Mouse (Mus musculus): ENCODE results near the gene Olfr288. TPM values are rescaled to one million over a fixed set of nuclear protein-coding genes. Genes with fewer than 3 reads are reported as not detected.

The Olfr288 gene
- total and polyA plus RNA-seq, 3 experiments: not detected

- H3K4me1 ChIP-seq (ENCODE audit: control insufficient read depth, insufficient read depth, low read length): peaks cover 2% of the 10 kb centered on the region
- H3K27me3 ChIP-seq (ENCODE audit: control insufficient read depth, insufficient read depth, low read length): no peaks in the 10 kb centered on the region
- peak; percentile 92 to 95 for DNase-seq
- peak overlapping the region; percentile 95 for H3K27ac ChIP-seq
- under 1% methylated on average over 30 of the region's 30 CpGs for WGBS
- H3K4me3 ChIP-seq: peak overlapping the region; percentile 45
- peak overlapping the region; percentile 62 for H3K9ac ChIP-seq (ENCODE audit: low read depth, low read length)
- TF ChIP-seq EP300 (IDR thresholded peaks at IDR 0.05; ENCODE audit: insufficient read depth, low read depth, low read length) (peak; percentile 85; the same call in 1 of the 2 replicates), POLR2A (IDR thresholded peaks at IDR 0.05; ENCODE audit: insufficient read depth, low read depth, low read length) (peak; percentile 60), CTCF (IDR thresholded peaks at IDR 0.05) (peak; percentile 92)
- intact Hi-C loops (cut with DNase I): loop anchor here (2.0 to 10.0 kb wide), 4 partner anchors 111 to 324 kb away; no protein-coding TSS in a partner anchor
- no peaks in the 10 kb centered on the region for H3K79me2 ChIP-seq (replicated peaks; ENCODE audit: control insufficient read depth, insufficient read depth, low read length)
- no peaks in the 10 kb centered on the region for H3K36me3 ChIP-seq (ENCODE audit: control insufficient read depth, insufficient read depth, low read length)
Measured at GRCm38 (mm10) chr15:98181132-98181711, 14.1 kb downstream of the Olfr288 start.

GRCm38 (mm10) chr15:98180567-98181131, 14.7 kb downstream of the Olfr288 start:
- peak; percentile 88 for TF ChIP-seq POLR2A (IDR thresholded peaks at IDR 0.05; ENCODE audit: insufficient read depth, low read depth, low read length)
- no peak; the same call in 1 of the 2 replicates for TF ChIP-seq EP300 (IDR thresholded peaks at IDR 0.05; ENCODE audit: insufficient read depth, low read depth, low read length)
- TF ChIP-seq CTCF (IDR thresholded peaks at IDR 0.05): no peak
- H3K79me2 ChIP-seq (replicated peaks; ENCODE audit: control insufficient read depth, insufficient read depth, low read length): no peaks in the 10 kb centered on the region
- 10% methylated on average over 26 of the region's 26 CpGs for WGBS
- peak overlapping the region; percentile 45 for H3K4me3 ChIP-seq
- H3K4me1 ChIP-seq (ENCODE audit: control insufficient read depth, insufficient read depth, low read length): peaks cover 2% of the 10 kb centered on the region
- no peak for DNase-seq
- no peaks in the 10 kb centered on the region for H3K27me3 ChIP-seq (ENCODE audit: control insufficient read depth, insufficient read depth, low read length)
- H3K27ac ChIP-seq: peak overlapping the region; percentile 95
- H3K36me3 ChIP-seq (ENCODE audit: control insufficient read depth, insufficient read depth, low read length): no peaks in the 10 kb centered on the region
- intact Hi-C loops (cut with DNase I): loop anchor here (2.0 to 10.0 kb wide), 4 partner anchors 112 to 324 kb away; no protein-coding TSS in a partner anchor
- peak overlapping the region; percentile 62 for H3K9ac ChIP-seq (ENCODE audit: low read depth, low read length)

- no peak for DNase-seq
- H3K4me3 ChIP-seq: no peak overlapping the region
- H3K36me3 ChIP-seq (ENCODE audit: control insufficient read depth, insufficient read depth, low read length): no peaks in the 10 kb centered on the region
- no peak for TF ChIP-seq CTCF (IDR thresholded peaks at IDR 0.05)
- TF ChIP-seq POLR2A (IDR thresholded peaks at IDR 0.05; ENCODE audit: insufficient read depth, low read depth, low read length): no peak
- TF ChIP-seq EP300 (IDR thresholded peaks at IDR 0.05; ENCODE audit: insufficient read depth, low read depth, low read length): no peak
- no peak overlapping the region for H3K9ac ChIP-seq (ENCODE audit: low read depth, low read length)
- intact Hi-C loops (cut with DNase I): no loop called here
- no peaks in the 10 kb centered on the region for H3K79me2 ChIP-seq (replicated peaks; ENCODE audit: control insufficient read depth, insufficient read depth, low read length)
- WGBS: 63% methylated on average over 3 of the region's 3 CpGs
- H3K27me3 ChIP-seq (ENCODE audit: control insufficient read depth, insufficient read depth, low read length): no peaks in the 10 kb centered on the region
- H3K27ac ChIP-seq: no peak overlapping the region
- H3K4me1 ChIP-seq (ENCODE audit: control insufficient read depth, insufficient read depth, low read length): peaks cover 2% of the 10 kb centered on the region
Measured at GRCm38 (mm10) chr15:98177320-98177719, 18.0 kb downstream of the Olfr288 start.

GRCm38 (mm10) chr15:98173821-98174220, 21.5 kb downstream of the Olfr288 start:
- H3K27me3 ChIP-seq (ENCODE audit: control insufficient read depth, insufficient read depth, low read length): no peaks in the 10 kb centered on the region

GRCm38 (mm10) chr15:98172113-98172512, 23.2 kb downstream of the Olfr288 start:
- H3K27me3 ChIP-seq (ENCODE audit: control insufficient read depth, insufficient read depth, low read length): no peaks in the 10 kb centered on the region
- 73% methylated on average over 5 of the region's 5 CpGs for WGBS
- intact Hi-C loops (cut with DNase I): loop anchor here (5.0 kb wide), 1 partner anchor 220 kb away; no protein-coding TSS in a partner anchor

More at GRCm38 (mm10) chr15:98173821-98174220, 21.5 kb downstream of the Olfr288 start:
- 45% methylated on average over 8 of the region's 8 CpGs for WGBS
- peak; percentile 83 for TF ChIP-seq CTCF (IDR thresholded peaks at IDR 0.05)
- TF ChIP-seq POLR2A (IDR thresholded peaks at IDR 0.05; ENCODE audit: insufficient read depth, low read depth, low read length): no peak
- no peak for TF ChIP-seq EP300 (IDR thresholded peaks at IDR 0.05; ENCODE audit: insufficient read depth, low read depth, low read length)
- DNase-seq: no peak
- intact Hi-C loops (cut with DNase I): loop anchor here (1.0 to 5.0 kb wide), 2 partner anchors 85 to 222 kb away; no protein-coding TSS in a partner anchor
- Histone ChIP-seq H3K4me3 (no peak overlapping the region), H3K4me1 (ENCODE audit: control insufficient read depth, insufficient read depth, low read length) (no peaks in the 10 kb centered on the region), H3K36me3 (ENCODE audit: control insufficient read depth, insufficient read depth, low read length) (no peaks in the 10 kb centered on the region), H3K27ac (no peak overlapping the region), H3K9ac (ENCODE audit: low read depth, low read length) (no peak overlapping the region), H3K79me2 (replicated peaks; ENCODE audit: control insufficient read depth, insufficient read depth, low read length) (no peaks in the 10 kb centered on the region)

GRCm38 (mm10) chr15:98170917-98171316, 24.4 kb downstream of the Olfr288 start:
- H3K79me2 ChIP-seq (replicated peaks; ENCODE audit: control insufficient read depth, insufficient read depth, low read length): no peaks in the 10 kb centered on the region
- TF ChIP-seq POLR2A (IDR thresholded peaks at IDR 0.05; ENCODE audit: insufficient read depth, low read depth, low read length): no peak
- intact Hi-C loops (cut with DNase I): loop anchor here (5.0 kb wide), 1 partner anchor 219 kb away; no protein-coding TSS in a partner anchor
- no peak for DNase-seq
- H3K27ac ChIP-seq: no peak overlapping the region
- H3K36me3 ChIP-seq (ENCODE audit: control insufficient read depth, insufficient read depth, low read length): no peaks in the 10 kb centered on the region
- no peaks in the 10 kb centered on the region for H3K27me3 ChIP-seq (ENCODE audit: control insufficient read depth, insufficient read depth, low read length)
- WGBS: 74% methylated on average over 9 of the region's 9 CpGs
- H3K9ac ChIP-seq (ENCODE audit: low read depth, low read length): no peak overlapping the region
- H3K4me1 ChIP-seq (ENCODE audit: control insufficient read depth, insufficient read depth, low read length): no peaks in the 10 kb centered on the region
- no peak overlapping the region for H3K4me3 ChIP-seq

More at GRCm38 (mm10) chr15:98172113-98172512, 23.2 kb downstream of the Olfr288 start:
- DNase-seq: no peak
- H3K36me3 ChIP-seq (ENCODE audit: control insufficient read depth, insufficient read depth, low read length): no peaks in the 10 kb centered on the region
- H3K4me1 ChIP-seq (ENCODE audit: control insufficient read depth, insufficient read depth, low read length): no peaks in the 10 kb centered on the region
- no peak for TF ChIP-seq CTCF (IDR thresholded peaks at IDR 0.05)
- TF ChIP-seq EP300 (IDR thresholded peaks at IDR 0.05; ENCODE audit: insufficient read depth, low read depth, low read length): no peak
- TF ChIP-seq POLR2A (IDR thresholded peaks at IDR 0.05; ENCODE audit: insufficient read depth, low read depth, low read length): no peak
- no peak overlapping the region for H3K9ac ChIP-seq (ENCODE audit: low read depth, low read length)
- H3K4me3 ChIP-seq: no peak overlapping the region
- H3K79me2 ChIP-seq (replicated peaks; ENCODE audit: control insufficient read depth, insufficient read depth, low read length): no peaks in the 10 kb centered on the region
- no peak overlapping the region for H3K27ac ChIP-seq
